Mouse (Mus musculus): ENCODE measurements around the gene Psg19. TPM values are rescaled to one million over a fixed set of nuclear protein-coding genes. Genes with fewer than 3 reads are reported as not detected.
"Not testable (repeated sequence)": the region's sequence is repeated elsewhere in the genome, so short reads cannot be mapped to it uniquely, and the experiment has no call there.

The Psg19 gene
- polyA plus RNA-seq, 1 experiment: not detected

DNA sequence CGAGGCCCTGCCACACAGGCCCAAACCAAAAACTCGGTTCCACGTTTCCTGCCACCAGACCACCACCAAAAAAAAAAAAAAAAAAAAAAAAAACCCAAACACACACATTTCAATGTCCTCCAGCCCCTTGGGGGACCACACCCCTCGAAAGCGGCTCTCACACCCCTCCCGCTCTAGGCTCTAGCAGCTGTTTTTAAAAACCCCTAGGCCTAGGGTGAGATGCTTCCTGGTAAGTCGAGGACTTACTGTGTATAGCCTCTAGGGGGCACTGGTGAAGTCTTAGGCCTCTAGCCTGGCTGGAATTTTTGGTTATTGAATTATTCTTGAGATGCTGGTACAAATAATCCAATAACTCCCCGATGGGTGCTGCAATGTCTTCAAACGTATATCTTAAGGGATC is 30.3 kb upstream of the Psg19 start:
- H3K4me1 ChIP-seq (ENCODE audit: control insufficient read depth, insufficient read depth, insufficient read length): no peaks in the 10 kb centered on the region
- H3K27ac ChIP-seq (ENCODE audit: insufficient read depth, low read length): no peak overlapping the region
- DNase-seq (ENCODE audit: low read depth in 1 of 2, low spot score in 2 of 2): no peak
- H3K36me3 ChIP-seq (ENCODE audit: control insufficient read depth, insufficient read depth, low read length): no peaks in the 10 kb centered on the region
- TF ChIP-seq CTCF (IDR thresholded peaks at IDR 0.05; ENCODE audit: extremely low read depth, insufficient read depth, insufficient read length, insufficient replicate concordance) (no peak), POLR2A (IDR thresholded peaks at IDR 0.05; ENCODE audit: low read depth, low read length) (no peak)
- no peaks in the 10 kb centered on the region for H3K27me3 ChIP-seq (ENCODE audit: control insufficient read depth, insufficient read depth, low read length)
- WGBS: 82% methylated on average over 9 of the region's 9 CpGs
- no peak overlapping the region for H3K4me3 ChIP-seq (ENCODE audit: extremely low read depth, insufficient read depth, insufficient read length)

DNA sequence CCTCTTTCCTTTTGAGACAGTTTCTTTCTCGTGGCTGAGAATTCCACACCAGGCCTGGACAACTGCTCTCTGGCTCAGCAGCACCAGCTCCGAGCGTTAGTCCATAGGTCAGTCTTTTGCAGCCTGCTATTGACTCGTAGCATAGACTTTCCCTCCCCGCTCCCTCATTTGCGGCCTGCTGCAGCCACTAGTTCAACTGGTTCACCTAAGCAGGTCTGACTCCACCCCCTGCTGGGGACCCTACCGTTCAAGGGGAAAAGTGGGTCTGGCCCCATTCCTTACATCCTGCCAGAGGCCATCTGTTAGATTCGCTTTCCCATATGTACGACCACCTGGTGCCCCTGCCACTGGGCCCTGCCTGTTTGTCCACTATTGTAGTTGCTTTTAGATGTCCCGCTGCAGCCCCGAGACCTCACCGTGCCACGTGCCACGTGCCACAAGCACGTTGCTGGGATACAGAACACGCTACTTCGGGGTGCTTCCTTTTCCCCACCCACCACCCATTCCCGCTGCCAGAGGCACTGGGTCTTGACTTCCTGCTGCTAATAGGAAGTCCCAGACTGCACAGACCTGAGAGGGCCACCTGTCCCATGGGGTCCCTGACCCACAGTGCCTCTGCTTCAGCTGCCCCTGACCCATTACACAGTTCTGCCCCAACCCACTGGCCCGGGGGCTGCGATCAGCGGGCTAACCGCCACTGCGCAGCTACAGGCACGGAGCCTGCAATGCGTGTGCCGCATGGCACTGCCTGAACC is 29.6 kb upstream of the Psg19 start:
- Histone ChIP-seq H3K27ac (ENCODE audit: insufficient read depth, low read length) (no peak overlapping the region), H3K4me3 (ENCODE audit: extremely low read depth, insufficient read depth, insufficient read length) (no peak overlapping the region), H3K4me1 (ENCODE audit: control insufficient read depth, insufficient read depth, insufficient read length) (no peaks in the 10 kb centered on the region), H3K36me3 (ENCODE audit: control insufficient read depth, insufficient read depth, low read length) (no peaks in the 10 kb centered on the region), H3K27me3 (ENCODE audit: control insufficient read depth, insufficient read depth, low read length) (no peaks in the 10 kb centered on the region)
- DNase-seq (ENCODE audit: low read depth in 1 of 2, low spot score in 2 of 2): no peak
- 74% methylated on average over 26 of the region's 26 CpGs for WGBS
- TF ChIP-seq POLR2A (IDR thresholded peaks at IDR 0.05; ENCODE audit: low read depth, low read length): no peak
- TF ChIP-seq CTCF (IDR thresholded peaks at IDR 0.05; ENCODE audit: extremely low read depth, insufficient read depth, insufficient read length, insufficient replicate concordance): no peak

DNA sequence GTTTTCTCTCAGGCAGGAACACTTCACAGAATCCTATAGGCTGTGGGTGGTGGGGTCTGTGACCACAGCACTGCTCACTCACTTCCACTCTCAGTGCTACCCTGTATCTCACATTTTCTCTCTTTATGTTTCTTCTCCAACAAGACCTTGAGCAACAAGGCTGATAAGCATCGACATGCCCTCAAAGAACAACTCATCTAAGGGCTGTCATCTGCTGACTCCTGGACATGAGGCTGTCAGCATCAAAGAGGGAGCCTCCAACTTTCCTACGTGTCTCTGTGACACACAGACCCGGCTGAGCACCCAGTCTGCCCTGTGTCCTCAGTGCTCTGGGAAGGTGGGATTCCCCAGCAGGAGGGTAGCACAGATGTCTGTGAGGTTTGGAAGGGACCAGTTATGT is 23.2 kb upstream of the Psg19 start, which contains the start of gene Psg17:
Psg17 (minus strand) TSS at position 101 of the 400 bp plus-strand sequence.
- WGBS: 64% methylated on average over 3 of the region's 3 CpGs
- no peak for TF ChIP-seq CTCF (IDR thresholded peaks at IDR 0.05; ENCODE audit: extremely low read depth, insufficient read depth, insufficient read length, insufficient replicate concordance)
- TF ChIP-seq POLR2A (IDR thresholded peaks at IDR 0.05; ENCODE audit: low read depth, low read length): no peak

DNA sequence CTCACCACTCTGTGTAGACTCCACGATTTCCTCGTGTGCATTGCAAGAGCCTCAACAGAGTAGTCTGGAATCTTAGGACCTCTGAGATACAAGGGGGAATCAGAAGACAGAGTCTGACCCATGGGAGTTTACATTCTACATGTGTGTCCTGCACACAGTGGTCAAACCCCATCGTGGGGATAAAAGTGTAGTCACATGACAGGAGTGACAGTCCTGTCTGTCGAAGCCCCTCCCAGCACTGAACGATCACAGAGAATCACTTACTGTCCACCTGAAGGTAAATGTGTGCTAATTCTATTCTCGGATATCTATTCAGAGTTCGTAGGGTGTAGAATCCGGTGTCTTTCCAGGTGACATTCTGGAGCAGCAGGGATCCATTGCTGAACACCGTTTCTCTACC is 20.0 kb upstream of the Psg19 start:
- Histone ChIP-seq H3K27ac (ENCODE audit: insufficient read depth, low read length) (no peak overlapping the region), H3K4me1 (ENCODE audit: control insufficient read depth, insufficient read depth, insufficient read length) (no peaks in the 10 kb centered on the region), H3K27me3 (ENCODE audit: control insufficient read depth, insufficient read depth, low read length) (no peaks in the 10 kb centered on the region), H3K4me3 (ENCODE audit: extremely low read depth, insufficient read depth, insufficient read length) (no peak overlapping the region), H3K36me3 (ENCODE audit: control insufficient read depth, insufficient read depth, low read length) (no peaks in the 10 kb centered on the region)
- TF ChIP-seq CTCF (IDR thresholded peaks at IDR 0.05; ENCODE audit: extremely low read depth, insufficient read depth, insufficient read length, insufficient replicate concordance): no peak
- no peak for TF ChIP-seq POLR2A (IDR thresholded peaks at IDR 0.05; ENCODE audit: low read depth, low read length)
- no peak for DNase-seq (ENCODE audit: low read depth in 1 of 2, low spot score in 2 of 2)
- WGBS: 85% methylated on average over 9 of the region's 9 CpGs

More for the DNA sequence above, 23.2 kb upstream of the Psg19 start, which contains the start of gene Psg17:
- DNase-seq (ENCODE audit: low read depth in 1 of 2, low spot score in 2 of 2): no peak
- Histone ChIP-seq H3K4me1 (ENCODE audit: control insufficient read depth, insufficient read depth, insufficient read length) (no peaks in the 10 kb centered on the region), H3K27ac (ENCODE audit: insufficient read depth, low read length) (no peak within 1 kb of the TSS), H3K27me3 (ENCODE audit: control insufficient read depth, insufficient read depth, low read length) (no peaks in the 10 kb centered on the region), H3K36me3 (ENCODE audit: control insufficient read depth, insufficient read depth, low read length) (no peaks in the 10 kb centered on the region), H3K4me3 (ENCODE audit: extremely low read depth, insufficient read depth, insufficient read length) (no peak within 1 kb of the TSS)

DNA sequence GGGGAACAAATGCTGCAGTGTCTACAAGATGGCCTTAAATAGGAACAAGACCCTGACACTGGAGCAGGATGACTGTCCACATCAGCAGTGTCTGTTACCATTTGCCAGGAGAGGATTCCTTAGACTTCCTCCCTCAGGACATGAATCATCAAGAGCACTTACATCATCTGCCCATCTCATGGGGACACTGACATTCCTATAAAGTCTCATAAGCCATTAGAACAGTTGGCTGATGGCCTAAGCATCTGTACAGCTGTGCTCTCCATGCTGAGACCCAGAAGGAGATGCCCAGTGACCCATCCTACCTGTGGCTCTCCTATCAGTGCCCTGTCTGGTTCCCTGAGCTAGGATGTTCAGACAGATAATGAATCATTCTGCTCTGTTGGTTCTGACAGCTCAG is 5.2 kb upstream of the Psg19 start:
- Histone ChIP-seq H3K4me1 (ENCODE audit: control insufficient read depth, insufficient read depth, insufficient read length) (no peaks in the 10 kb centered on the region), H3K27ac (ENCODE audit: insufficient read depth, low read length) (no peak overlapping the region), H3K4me3 (ENCODE audit: extremely low read depth, insufficient read depth, insufficient read length) (no peak overlapping the region), H3K36me3 (ENCODE audit: control insufficient read depth, insufficient read depth, low read length) (no peaks in the 10 kb centered on the region), H3K27me3 (ENCODE audit: control insufficient read depth, insufficient read depth, low read length) (no peaks in the 10 kb centered on the region)
- TF ChIP-seq CTCF (IDR thresholded peaks at IDR 0.05; ENCODE audit: extremely low read depth, insufficient read depth, insufficient read length, insufficient replicate concordance): no peak
- no peak for TF ChIP-seq POLR2A (IDR thresholded peaks at IDR 0.05; ENCODE audit: low read depth, low read length)
- no peak for DNase-seq (ENCODE audit: low read depth in 1 of 2, low spot score in 2 of 2)

DNA sequence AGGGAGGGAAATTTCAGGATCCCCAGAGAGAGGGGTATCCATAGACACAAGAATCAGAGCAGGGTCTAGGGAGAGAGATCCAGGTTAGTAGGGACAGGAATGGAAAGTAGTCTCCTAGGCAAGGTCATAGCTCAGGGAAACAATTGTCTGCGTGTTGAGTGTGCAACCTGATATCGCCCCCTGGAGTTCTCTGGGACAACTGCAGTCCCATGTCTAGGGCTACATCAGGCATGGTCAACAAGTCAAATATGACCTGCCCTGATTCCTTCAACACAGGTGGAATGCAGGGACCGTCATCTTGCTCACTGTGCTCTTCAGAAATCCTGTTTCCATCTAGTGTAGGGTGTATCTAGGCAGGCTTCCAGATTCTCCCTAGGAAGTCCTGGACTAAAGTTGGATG is 809 bp upstream of the Psg19 start:
- DNase-seq (ENCODE audit: low read depth in 1 of 2, low spot score in 2 of 2): no peak
- no peak overlapping the region for H3K4me3 ChIP-seq (ENCODE audit: extremely low read depth, insufficient read depth, insufficient read length)
- WGBS: 46% methylated on average over 3 of the region's 3 CpGs
- no peaks in the 10 kb centered on the region for H3K36me3 ChIP-seq (ENCODE audit: control insufficient read depth, insufficient read depth, low read length)
- H3K27ac ChIP-seq (ENCODE audit: insufficient read depth, low read length): no peak overlapping the region
- no peaks in the 10 kb centered on the region for H3K4me1 ChIP-seq (ENCODE audit: control insufficient read depth, insufficient read depth, insufficient read length)
- TF ChIP-seq CTCF (IDR thresholded peaks at IDR 0.05; ENCODE audit: extremely low read depth, insufficient read depth, insufficient read length, insufficient replicate concordance): no peak
- TF ChIP-seq POLR2A (IDR thresholded peaks at IDR 0.05; ENCODE audit: low read depth, low read length): no peak
- H3K27me3 ChIP-seq (ENCODE audit: control insufficient read depth, insufficient read depth, low read length): no peaks in the 10 kb centered on the region

DNA sequence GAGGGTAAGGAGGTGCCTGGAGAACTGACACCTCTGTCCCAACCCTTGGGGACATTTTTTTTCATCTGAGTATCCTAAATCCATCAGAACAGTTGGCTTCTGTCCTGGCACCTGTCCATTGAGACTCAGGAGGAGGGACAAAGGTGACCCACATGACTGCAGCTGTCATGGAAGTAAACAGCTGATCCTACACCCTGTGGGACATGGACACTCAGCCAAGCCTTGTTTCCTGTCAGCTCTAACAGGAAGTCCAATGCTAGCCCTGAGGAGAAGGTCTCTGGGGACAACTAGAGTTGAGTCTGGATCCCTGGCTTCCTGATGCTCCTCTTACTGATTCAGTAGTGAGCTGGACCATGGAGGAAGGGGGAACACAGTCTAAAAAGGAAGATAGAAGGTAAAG is 7.6 kb downstream of the Psg19 start:
- H3K27ac ChIP-seq (ENCODE audit: insufficient read depth, low read length); H3K36me3 ChIP-seq (ENCODE audit: control insufficient read depth, insufficient read depth, low read length); H3K4me3 ChIP-seq (ENCODE audit: extremely low read depth, insufficient read depth, insufficient read length); H3K27me3 ChIP-seq (ENCODE audit: control insufficient read depth, insufficient read depth, low read length); DNase-seq (ENCODE audit: low read depth in 1 of 2, low spot score in 2 of 2); H3K4me1 ChIP-seq (ENCODE audit: control insufficient read depth, insufficient read depth, insufficient read length): not testable (repeated sequence)

DNA sequence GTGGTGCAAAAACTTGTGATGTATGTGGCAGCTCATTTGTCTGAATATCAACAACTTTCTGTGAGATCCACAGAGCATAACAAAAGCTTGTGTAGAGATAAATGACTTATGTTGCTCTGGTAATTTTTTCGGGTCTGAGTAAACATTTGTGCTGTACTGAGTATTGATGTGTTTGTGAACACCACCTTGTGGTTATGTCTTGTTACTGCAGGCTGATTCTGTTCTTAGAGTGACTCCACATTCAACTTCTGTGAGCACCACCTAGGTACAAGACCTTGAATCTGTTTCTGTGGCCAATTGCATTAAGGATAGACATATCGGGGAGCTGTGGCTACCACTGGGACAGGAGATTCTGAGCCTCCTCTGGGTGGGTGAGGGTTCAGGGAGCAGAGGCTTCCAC is 17.0 kb downstream of the Psg19 start:
- H3K27ac ChIP-seq (ENCODE audit: insufficient read depth, low read length); H3K4me1 ChIP-seq (ENCODE audit: control insufficient read depth, insufficient read depth, insufficient read length); H3K36me3 ChIP-seq (ENCODE audit: control insufficient read depth, insufficient read depth, low read length); H3K27me3 ChIP-seq (ENCODE audit: control insufficient read depth, insufficient read depth, low read length); DNase-seq (ENCODE audit: low read depth in 1 of 2, low spot score in 2 of 2); H3K4me3 ChIP-seq (ENCODE audit: extremely low read depth, insufficient read depth, insufficient read length): not testable (repeated sequence)
- WGBS: 35% methylated on average over 2 of the region's 2 CpGs

Measured in spleen, adult 2 months (tissue).